Mouse (Mus musculus): ENCODE measurements around the gene Ski.

GRCm38 (mm10) chr4:155267639-155268175, 45.3 kb upstream of the Ski start:
- TF ChIP-seq POLR2A (IDR thresholded peaks at IDR 0.05; ENCODE audit: extremely low read depth, insufficient read depth, low read length) = no peak
- no peak for TF ChIP-seq CTCF (IDR thresholded peaks at IDR 0.05; ENCODE audit: low read depth, low read length)
